Mouse (Mus musculus): ENCODE results near the gene Decr2. TPM values are rescaled to one million over a fixed set of nuclear protein-coding genes. Genes with fewer than 3 reads are reported as not detected.
A peak's percentile ranks its signal among the peaks of the same experiment; 100 is the strongest.
"Not testable (repeated sequence)": the region's sequence is repeated elsewhere in the genome, so short reads cannot be mapped to it uniquely, and the experiment has no call there.

Decr2 gene
- polyA plus RNA-seq, 1 experiment from 2014 or later = 27.3 TPM

DNA sequence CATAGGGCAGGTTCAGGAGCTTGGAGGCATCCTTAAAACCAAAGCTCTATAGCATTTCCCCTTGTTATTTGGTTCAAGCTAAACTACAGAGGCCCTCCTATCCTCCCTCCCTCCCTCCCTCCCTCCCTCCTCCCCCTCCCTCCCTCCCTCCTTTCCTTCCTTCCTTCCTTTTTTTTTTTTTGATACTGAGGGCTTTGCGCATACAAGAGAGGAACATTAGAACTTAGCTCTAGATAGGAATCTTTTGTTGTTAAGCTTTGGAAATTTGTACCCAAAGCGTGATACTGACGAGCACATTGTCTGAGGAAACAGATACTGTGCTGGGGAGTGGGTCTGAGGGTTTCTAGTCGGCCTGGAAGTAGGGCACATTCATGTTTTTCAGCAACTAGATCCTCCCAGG lies 15.5 kb upstream of the Decr2 start:
- H3K27me3 ChIP-seq (replicated peaks; ENCODE audit: control insufficient read depth, insufficient read depth, low read length) = peaks cover 9% of the 10 kb centered on the region
- H3K4me2 ChIP-seq (ENCODE audit: low read length) = no peak overlapping the region
- H3K4me3 ChIP-seq (ENCODE audit: low read depth, low read length) = no peak overlapping the region
- no peaks in the 10 kb centered on the region for H3K9me3 ChIP-seq (ENCODE audit: control insufficient read depth, low read length)
- ATAC-seq (replicated peaks; ENCODE audit: low FRiP score, low TSS enrichment, low read depth) = no peak
- DNase-seq (ENCODE audit: low spot score) = no peak
- H3K27ac ChIP-seq (ENCODE audit: low read depth) = no peak overlapping the region
- H3K9ac ChIP-seq (ENCODE audit: low read length) = no peak overlapping the region
- H3K4me1 ChIP-seq (replicated peaks; ENCODE audit: control insufficient read depth, insufficient read depth, low read length) = no peaks in the 10 kb centered on the region
- WGBS = 54% methylated on average over 4 of the region's 4 CpGs
- no peaks in the 10 kb centered on the region for H3K36me3 ChIP-seq (ENCODE audit: control insufficient read depth, insufficient read depth, low read length)

DNA sequence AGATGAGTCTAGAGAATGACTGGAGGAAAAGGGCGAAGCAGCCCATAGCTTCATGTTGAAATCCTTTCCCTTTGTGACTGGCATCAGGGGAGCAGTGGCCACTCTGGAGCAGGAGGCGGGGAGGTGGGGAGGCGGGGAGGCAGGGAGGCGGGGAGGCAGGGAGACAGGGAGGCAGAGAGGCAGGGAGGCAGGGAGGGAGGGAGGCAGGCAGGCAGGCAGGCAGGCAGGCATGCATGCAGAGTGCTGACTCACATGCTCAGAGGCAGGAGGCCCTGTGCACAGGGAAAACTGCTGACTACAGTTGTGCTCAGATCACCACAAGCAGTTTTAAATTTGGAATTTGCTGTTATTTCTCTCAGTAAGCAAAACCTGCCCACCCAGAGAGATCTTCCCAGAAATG lies 11.3 kb upstream of the Decr2 start:
- H3K4me2 ChIP-seq (ENCODE audit: low read length) = no peak overlapping the region

DNA sequence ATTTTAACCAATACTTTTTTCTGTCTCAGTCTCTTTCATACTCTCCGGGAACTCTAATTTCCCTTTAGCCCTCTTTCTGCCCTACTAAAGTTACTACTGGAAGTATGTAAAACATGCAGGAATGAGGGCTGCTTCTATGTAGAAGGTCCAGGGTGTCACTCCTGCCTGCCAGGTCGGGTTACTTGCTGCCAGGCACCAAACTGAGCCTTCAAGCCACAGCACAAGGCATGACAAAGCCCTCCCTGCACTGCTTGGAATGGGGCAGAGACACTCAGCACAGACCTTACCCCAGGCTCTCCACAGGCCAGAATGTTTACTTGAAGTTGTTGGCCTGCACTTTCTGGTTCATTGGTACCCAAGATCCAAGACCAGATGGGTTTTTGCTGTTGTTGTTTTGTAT lies 10.0 kb upstream of the Decr2 start:
- 40% methylated on average over 2 of the region's 2 CpGs for WGBS
- H3K4me2 ChIP-seq (ENCODE audit: low read length) = no peak overlapping the region
- H3K9ac ChIP-seq (ENCODE audit: low read length) = no peak overlapping the region
- H3K9me3 ChIP-seq (ENCODE audit: control insufficient read depth, low read length) = no peaks in the 10 kb centered on the region
- H3K27me3 ChIP-seq (replicated peaks; ENCODE audit: control insufficient read depth, insufficient read depth, low read length) = no peaks in the 10 kb centered on the region
- no peak overlapping the region for H3K27ac ChIP-seq (ENCODE audit: low read depth)
- ATAC-seq (replicated peaks; ENCODE audit: low FRiP score, low TSS enrichment, low read depth) (no peak), DNase-seq (ENCODE audit: low spot score) (no peak)
- H3K4me3 ChIP-seq (ENCODE audit: low read depth, low read length) = no peak overlapping the region
- no peaks in the 10 kb centered on the region for H3K36me3 ChIP-seq (ENCODE audit: control insufficient read depth, insufficient read depth, low read length)
- H3K4me1 ChIP-seq (replicated peaks; ENCODE audit: control insufficient read depth, insufficient read depth, low read length) = no peaks in the 10 kb centered on the region

More for the DNA sequence above, 11.3 kb upstream of the Decr2 start:
- Histone ChIP-seq H3K36me3 (ENCODE audit: control insufficient read depth, insufficient read depth, low read length) (no peaks in the 10 kb centered on the region), H3K9ac (ENCODE audit: low read length) (no peak overlapping the region), H3K4me1 (replicated peaks; ENCODE audit: control insufficient read depth, insufficient read depth, low read length) (no peaks in the 10 kb centered on the region), H3K4me3 (ENCODE audit: low read depth, low read length) (no peak overlapping the region), H3K27me3 (replicated peaks; ENCODE audit: control insufficient read depth, insufficient read depth, low read length) (no peaks in the 10 kb centered on the region), H3K9me3 (ENCODE audit: control insufficient read depth, low read length) (no peaks in the 10 kb centered on the region), H3K27ac (ENCODE audit: low read depth) (no peak overlapping the region)
- DNase-seq (ENCODE audit: low spot score) = no peak
- 42% methylated on average over 3 of the region's 4 CpGs for WGBS
- no peak for ATAC-seq (replicated peaks; ENCODE audit: low FRiP score, low TSS enrichment, low read depth)

DNA sequence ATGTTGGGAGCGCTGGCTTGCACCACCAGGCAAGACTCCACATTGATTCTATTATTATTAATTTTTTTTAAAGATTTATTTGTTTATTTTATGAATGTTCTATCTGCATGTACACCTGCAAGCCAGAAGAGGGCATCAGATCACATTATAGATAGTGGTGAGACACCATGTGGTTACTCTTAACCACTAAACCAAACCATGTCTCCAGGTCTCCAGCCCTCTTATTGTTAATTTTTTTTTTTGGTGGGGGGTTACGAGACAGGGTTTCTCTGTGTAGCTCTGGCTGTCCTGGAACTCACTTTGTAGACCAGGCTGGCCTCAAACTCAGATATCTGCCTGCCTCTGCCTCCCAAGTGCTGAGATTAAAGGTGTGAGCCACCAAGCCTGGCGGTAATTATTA lies 9.2 kb upstream of the Decr2 start:
- not testable (repeated sequence) for H3K27me3 ChIP-seq (replicated peaks; ENCODE audit: control insufficient read depth, insufficient read depth, low read length); H3K4me2 ChIP-seq (ENCODE audit: low read length); DNase-seq (ENCODE audit: low spot score); H3K9me3 ChIP-seq (ENCODE audit: control insufficient read depth, low read length); H3K27ac ChIP-seq (ENCODE audit: low read depth); H3K4me3 ChIP-seq (ENCODE audit: low read depth, low read length); H3K36me3 ChIP-seq (ENCODE audit: control insufficient read depth, insufficient read depth, low read length); H3K4me1 ChIP-seq (replicated peaks; ENCODE audit: control insufficient read depth, insufficient read depth, low read length); ATAC-seq (replicated peaks; ENCODE audit: low FRiP score, low TSS enrichment, low read depth); H3K9ac ChIP-seq (ENCODE audit: low read length)
- WGBS = 68% methylated on average over 3 of the region's 3 CpGs

DNA sequence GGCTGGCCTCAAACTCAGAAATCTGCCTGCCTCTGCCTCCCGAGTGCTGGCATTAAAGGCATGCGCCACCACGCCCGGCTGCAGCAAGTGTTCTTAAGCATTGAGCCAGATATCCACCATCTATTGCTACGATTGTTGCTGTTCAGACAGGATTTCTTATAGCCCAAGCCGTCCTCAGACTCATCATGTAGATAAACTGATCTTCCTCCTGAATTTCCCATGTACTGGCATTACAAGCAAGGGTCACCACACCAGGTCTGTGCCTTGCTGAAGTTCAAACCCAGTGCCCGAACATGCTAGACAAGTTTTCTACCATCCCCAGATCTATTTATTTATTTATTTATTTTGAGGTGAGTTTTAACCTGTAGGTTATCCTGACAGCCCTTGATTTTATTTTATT lies 8.3 kb upstream of the Decr2 start:
- whole genome bisulfite sequencing = 88% methylated on average over 7 of the region's 7 CpGs
- no peak overlapping the region for H3K4me3 ChIP-seq (ENCODE audit: low read depth, low read length)
- no peak overlapping the region for H3K9ac ChIP-seq (ENCODE audit: low read length)
- ATAC-seq (replicated peaks; ENCODE audit: low FRiP score, low TSS enrichment, low read depth) (no peak), DNase-seq (ENCODE audit: low spot score) (no peak)
- no peak overlapping the region for H3K4me2 ChIP-seq (ENCODE audit: low read length)
- H3K4me1 ChIP-seq (replicated peaks; ENCODE audit: control insufficient read depth, insufficient read depth, low read length) = no peaks in the 10 kb centered on the region
- no peak overlapping the region for H3K27ac ChIP-seq (ENCODE audit: low read depth)
- H3K9me3 ChIP-seq (ENCODE audit: control insufficient read depth, low read length) = no peaks in the 10 kb centered on the region
- peaks cover 4% of the 10 kb centered on the region; the same call in 1 of the 2 replicates for H3K36me3 ChIP-seq (ENCODE audit: control insufficient read depth, insufficient read depth, low read length)
- H3K27me3 ChIP-seq (replicated peaks; ENCODE audit: control insufficient read depth, insufficient read depth, low read length) = no peaks in the 10 kb centered on the region

DNA sequence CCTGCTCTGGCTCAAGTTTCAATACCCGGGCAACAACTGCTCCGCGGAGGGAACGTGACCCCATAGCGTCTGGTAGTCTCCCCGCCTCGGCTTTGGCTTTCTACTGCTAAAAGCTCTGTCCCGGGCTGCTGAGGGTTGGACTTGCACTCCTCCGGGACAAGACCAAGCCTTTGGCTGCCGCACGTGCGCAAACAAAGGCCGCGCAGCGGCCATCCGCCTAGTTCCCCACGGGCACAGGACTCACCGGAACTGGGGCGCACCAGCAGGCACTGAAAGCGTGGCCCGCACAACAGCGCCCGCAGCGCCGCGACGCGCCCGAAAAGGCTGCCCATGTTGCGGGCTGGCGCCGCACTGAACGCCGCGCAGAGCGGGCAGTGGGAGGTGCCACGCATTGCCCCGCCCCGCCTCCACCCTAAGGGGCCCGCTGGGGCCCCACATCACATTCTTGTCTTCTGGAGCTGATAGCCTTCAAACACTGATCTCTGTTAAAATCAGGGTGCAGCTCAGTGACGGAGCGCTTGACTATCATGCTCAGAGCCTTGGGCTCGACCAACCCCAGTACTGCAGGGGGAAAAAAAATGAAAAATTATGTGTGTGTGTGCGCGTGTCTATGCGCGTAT lies 5.1 kb upstream of the Decr2 start, which contains the start of gene Nme4:
Nme4 (minus strand) TSS at position 482 of the 620 bp plus-strand sequence.
- WGBS = under 1% methylated on average over 47 of the region's 47 CpGs

DNA sequence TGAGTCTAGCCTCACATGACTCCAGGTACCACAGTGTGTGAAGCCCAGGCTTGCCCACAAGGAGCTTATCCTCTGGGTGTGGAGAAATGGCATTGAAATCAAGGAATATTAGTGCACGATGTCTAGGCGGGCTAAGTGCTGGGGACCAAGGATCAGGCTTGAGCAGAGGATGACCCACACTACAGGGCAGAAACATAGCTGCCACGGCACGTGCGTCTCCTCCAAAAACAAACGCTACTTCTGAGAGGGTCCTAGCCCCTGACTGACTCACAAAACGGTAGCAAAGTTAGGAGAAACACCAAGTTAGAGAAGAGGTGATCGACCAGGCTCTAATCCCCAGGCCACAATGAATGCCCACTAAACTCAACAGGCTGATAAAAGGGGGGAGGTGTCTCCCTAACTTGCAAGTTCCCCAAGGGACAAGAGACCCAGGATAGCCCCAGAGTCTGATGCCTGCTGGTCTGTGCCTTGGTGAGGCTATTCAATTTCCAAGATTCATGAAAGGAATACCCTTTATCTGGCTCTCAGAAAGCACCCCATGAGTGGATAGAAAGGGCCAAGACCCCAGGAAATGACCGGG lies 4.5 kb upstream of the Decr2 start:
- Histone ChIP-seq H3K4me2 (ENCODE audit: low read length) (peak overlapping the region; percentile 72), H3K4me3 (ENCODE audit: low read depth, low read length) (peak overlapping the region; percentile 62), H3K4me1 (replicated peaks; ENCODE audit: control insufficient read depth, insufficient read depth, low read length) (no peaks in the 10 kb centered on the region), H3K27ac (ENCODE audit: low read depth) (peak overlapping the region; percentile 66; the same call in 1 of the 2 replicates), H3K27me3 (replicated peaks; ENCODE audit: control insufficient read depth, insufficient read depth, low read length) (no peaks in the 10 kb centered on the region), H3K9ac (ENCODE audit: low read length) (peak overlapping the region; percentile 79), H3K36me3 (ENCODE audit: control insufficient read depth, insufficient read depth, low read length) (peaks cover 16% of the 10 kb centered on the region; the same call in 1 of the 2 replicates), H3K9me3 (ENCODE audit: control insufficient read depth, low read length) (no peaks in the 10 kb centered on the region)
- DNase-seq (ENCODE audit: low spot score) (peak; percentile 61), ATAC-seq (replicated peaks; ENCODE audit: low FRiP score, low TSS enrichment, low read depth) (no peak)
- 22% methylated on average over 9 of the region's 9 CpGs for WGBS

More for the DNA sequence above, 5.1 kb upstream of the Decr2 start, which contains the start of gene Nme4:
- Histone ChIP-seq H3K9me3 (ENCODE audit: control insufficient read depth, low read length) (no peaks in the 10 kb centered on the region), H3K4me3 (ENCODE audit: low read depth, low read length) (peak within 1 kb of the TSS; percentile 62), H3K4me2 (ENCODE audit: low read length) (peak within 1 kb of the TSS; percentile 72), H3K36me3 (ENCODE audit: control insufficient read depth, insufficient read depth, low read length) (peaks cover 16% of the 10 kb centered on the region; the same call in 1 of the 2 replicates), H3K9ac (ENCODE audit: low read length) (peak within 1 kb of the TSS; percentile 79), H3K27me3 (replicated peaks; ENCODE audit: control insufficient read depth, insufficient read depth, low read length) (no peaks in the 10 kb centered on the region), H3K4me1 (replicated peaks; ENCODE audit: control insufficient read depth, insufficient read depth, low read length) (no peaks in the 10 kb centered on the region), H3K27ac (ENCODE audit: low read depth) (peak within 1 kb of the TSS; percentile 66; the same call in 1 of the 2 replicates)
- DNase-seq (ENCODE audit: low spot score) = peak; percentile 89
- peak; percentile 69 for ATAC-seq (replicated peaks; ENCODE audit: low FRiP score, low TSS enrichment, low read depth)

DNA sequence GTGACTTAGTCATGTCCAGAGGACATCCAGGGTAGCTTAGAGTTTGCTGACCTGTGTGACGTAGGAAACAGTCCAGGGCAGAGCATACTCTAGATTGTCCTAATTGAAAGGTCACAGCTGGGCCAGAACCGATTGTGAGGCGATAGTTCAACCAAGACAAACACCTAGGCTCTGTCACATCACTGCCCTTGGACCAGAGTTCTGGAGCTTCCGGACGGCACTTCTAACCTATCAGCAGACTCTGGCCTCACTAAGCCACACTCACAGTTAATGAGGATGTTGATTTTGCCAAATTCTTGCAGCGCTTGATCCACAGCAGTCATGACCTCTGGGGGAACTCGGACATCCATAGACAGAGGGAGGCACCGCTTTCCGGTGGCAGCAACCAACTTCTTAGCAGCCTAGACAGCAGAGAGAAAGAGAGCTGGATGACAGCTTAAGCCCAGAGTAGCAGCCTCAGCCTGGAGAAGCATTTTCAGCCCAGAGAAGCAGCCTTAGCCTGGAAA lies 3.0 kb downstream of the Decr2 start:
- Histone ChIP-seq H3K4me3 (ENCODE audit: low read depth, low read length) (no peak overlapping the region), H3K36me3 (ENCODE audit: control insufficient read depth, insufficient read depth, low read length) (peaks cover 14% of the 10 kb centered on the region), H3K4me2 (ENCODE audit: low read length) (no peak overlapping the region), H3K9me3 (ENCODE audit: control insufficient read depth, low read length) (no peaks in the 10 kb centered on the region), H3K4me1 (replicated peaks; ENCODE audit: control insufficient read depth, insufficient read depth, low read length) (0 out of 2 replicates have a peak, but pooled peaks cover 4% of the 10 kb centered on the region), H3K9ac (ENCODE audit: low read length) (no peak overlapping the region), H3K27ac (ENCODE audit: low read depth) (no peak overlapping the region), H3K27me3 (replicated peaks; ENCODE audit: control insufficient read depth, insufficient read depth, low read length) (no peaks in the 10 kb centered on the region)
- WGBS = 84% methylated on average over 9 of the region's 9 CpGs
- ATAC-seq (replicated peaks; ENCODE audit: low FRiP score, low TSS enrichment, low read depth) (no peak), DNase-seq (ENCODE audit: low spot score) (no peak)
